Mouse (Mus musculus) embryonic facial prominence, embryonic 10.5 days (tissue): Measurements from ENCODE around the gene Rpl24. TPM values are rescaled to one million over a fixed set of nuclear protein-coding genes. Genes with fewer than 3 reads are reported as not detected.
A peak's percentile ranks its signal among the peaks of the same experiment; 100 is the strongest.

Source experiments
- DNase-seq: peaks from one replicate; pipeline ENCODE4 v3.0.0-alpha.2; 2017; ENCODE audit warnings: low spot score
- H3K27ac ChIP-seq: fragments of 300-500 bp; sonication (generic); replicated peaks from 2 replicates; pipeline ENCODE4 v1.5.1; 2016; ENCODE audit warnings: mild to moderate bottlenecking
- H3K27me3 ChIP-seq: fragments of 300-500 bp; sonication (generic); replicated peaks from 2 replicates; pipeline ENCODE4 v1.6.1; 2016; ENCODE audit warnings: low read depth, mild to moderate bottlenecking; ENCODE audit not compliant: poor library complexity, severe bottlenecking
- H3K36me3 ChIP-seq: fragments of 300-500 bp; sonication (generic); replicated peaks from 2 replicates; pipeline ENCODE4 v1.6.1; 2016; ENCODE audit warnings: mild to moderate bottlenecking, moderate library complexity
- H3K4me1 ChIP-seq: fragments of 300-500 bp; sonication (generic); 2 replicates; pipeline ENCODE4 v1.6.1; 2016
- H3K4me3 ChIP-seq: fragments of 300-500 bp; sonication (generic); 2 replicates; pipeline ENCODE4 v1.5.1; 2016; ENCODE audit warnings: mild to moderate bottlenecking, moderate library complexity
- H3K9me3 ChIP-seq: fragments of 300-500 bp; sonication (generic); 2 replicates; pipeline ENCODE4 v1.6.1; 2016; ENCODE audit warnings: mild to moderate bottlenecking
- WGBS: fragments of 180-500 bp; shearing (Covaris S2); methylation state at CpG from one replicate; pipeline ENCODE4 v1.1.7; 2016; 5-methylcytosine and 5-hydroxymethylcytosine counted together
- polyA plus RNA-seq: library from polyadenylated mRNA; unstranded; fragments of >200 nt; fragmentation: Nextera tagmentation; extraction: Ambion mirVana; gene quantifications from 2 replicates; pipeline ENCODE4 v1.2.1, GENCODE M21; 2016

Rpl24 gene
- polyA plus RNA-seq, 1 experiment from 2014 or later: 735 TPM

DNA sequence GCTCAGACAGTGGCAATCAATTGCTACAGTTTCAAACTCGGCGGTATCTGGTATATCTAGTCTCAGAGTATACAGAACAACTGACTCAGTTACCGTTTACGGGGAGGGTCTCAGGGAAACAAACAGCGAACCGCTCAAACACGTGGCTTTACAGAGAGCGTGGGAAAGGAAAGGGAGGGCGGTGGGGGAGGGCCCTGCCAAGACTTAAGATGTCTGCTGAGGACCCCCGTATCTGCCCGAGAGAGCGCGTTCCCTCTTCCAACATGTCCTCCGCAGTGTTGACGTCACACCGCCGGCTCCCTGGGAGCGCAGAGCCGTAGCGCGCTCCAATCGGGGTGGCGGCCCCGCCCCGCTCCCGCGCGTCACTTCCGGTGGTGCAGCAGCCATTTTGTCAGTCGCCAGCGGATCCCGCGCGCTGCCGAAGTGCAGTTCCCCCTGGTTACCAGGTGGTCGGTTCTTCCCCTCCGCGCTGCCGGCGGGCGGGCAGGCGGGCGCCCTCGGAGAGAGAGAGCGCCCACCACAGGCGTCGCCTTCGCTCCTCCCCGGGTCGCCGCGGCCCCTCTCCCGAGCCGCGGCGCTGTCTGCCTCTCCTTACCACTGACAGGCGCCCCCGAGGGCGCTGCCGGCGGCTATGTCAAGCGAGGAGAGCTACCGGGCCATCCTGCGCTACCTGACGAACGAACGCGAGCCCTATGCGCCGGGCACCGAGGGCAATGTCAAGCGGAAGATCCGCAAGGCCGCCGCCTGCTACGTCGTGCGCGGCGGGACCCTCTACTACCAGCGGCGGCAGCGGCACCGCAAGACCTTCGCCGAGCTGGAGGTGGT lies 7.6 kb downstream of the Rpl24 start, which contains the start of gene Zbtb11:
Zbtb11 (plus strand) TSS at position 453 of the 825 bp plus-strand sequence.
- Histone ChIP-seq H3K27me3 (no peaks in the 10 kb centered on the region), H3K4me3 (peak within 1 kb of the TSS; percentile 99), H3K9me3 (no peaks in the 10 kb centered on the region), H3K4me1 (peaks cover 30% of the 10 kb centered on the region), H3K27ac (peak within 1 kb of the TSS; percentile 90), H3K36me3 (peaks cover 54% of the 10 kb centered on the region)
- DNase-seq: peak; percentile 100
- WGBS: under 1% methylated on average over 85 of the region's 86 CpGs

DNA sequence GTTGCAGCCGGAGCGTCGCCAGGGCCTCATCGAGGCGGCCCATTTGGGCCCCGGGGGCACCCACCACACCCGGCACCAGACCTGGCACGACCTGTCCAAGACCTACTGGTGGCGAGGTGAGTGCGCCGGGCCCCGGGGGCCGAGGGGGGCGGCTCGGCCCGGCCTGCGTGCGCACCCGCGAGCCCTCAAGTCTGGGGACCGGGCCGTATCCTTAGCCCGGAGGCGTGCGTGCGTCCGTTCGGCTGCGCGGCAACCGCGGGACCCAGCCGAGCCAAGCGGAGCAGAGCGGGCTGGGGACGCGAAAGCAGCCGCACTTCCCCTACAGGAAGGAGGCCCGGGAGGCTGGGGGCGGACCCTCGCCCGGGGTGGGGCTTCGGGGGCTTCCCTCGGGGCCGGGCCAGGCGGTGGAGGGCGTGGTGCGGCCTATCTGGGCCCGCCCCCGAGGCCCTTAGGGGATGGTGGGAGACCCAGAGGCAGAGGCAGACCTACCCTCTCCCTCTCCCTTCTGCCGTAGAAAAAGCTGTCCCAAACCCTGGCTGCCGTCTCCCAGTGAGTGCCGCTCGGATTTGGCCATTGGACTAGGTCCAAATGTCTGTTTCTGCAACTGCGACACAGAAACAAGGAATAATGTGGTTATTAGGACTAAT lies 8.3 kb downstream of the Rpl24 start:
- H3K27ac ChIP-seq: peak overlapping the region; percentile 90
- peaks cover 47% of the 10 kb centered on the region for H3K36me3 ChIP-seq
- peak; percentile 92 for DNase-seq
- WGBS: under 1% methylated on average over 55 of the region's 55 CpGs
- H3K27me3 ChIP-seq: no peaks in the 10 kb centered on the region
- H3K4me1 ChIP-seq: peaks cover 26% of the 10 kb centered on the region
- no peaks in the 10 kb centered on the region for H3K9me3 ChIP-seq
- peak overlapping the region; percentile 99 for H3K4me3 ChIP-seq

DNA sequence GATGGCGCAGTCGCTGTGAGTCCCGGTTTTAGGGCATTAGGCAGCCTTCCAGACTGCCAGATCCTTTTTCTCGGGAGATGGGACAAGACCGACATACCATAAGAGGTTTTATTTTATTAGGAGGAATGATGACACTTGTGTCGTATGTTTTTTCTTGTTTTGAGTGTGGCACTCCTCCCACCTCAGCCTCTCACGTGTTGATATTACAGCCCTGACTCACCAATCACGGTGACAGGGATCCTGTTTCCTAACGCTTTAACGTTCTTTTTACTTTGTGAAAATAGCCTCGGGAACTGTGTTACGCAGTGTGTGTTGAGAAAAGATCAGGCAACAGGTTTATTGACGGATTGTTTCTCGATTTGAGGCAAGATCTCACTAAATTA lies 8.8 kb downstream of the Rpl24 start:
- peaks cover 43% of the 10 kb centered on the region for H3K36me3 ChIP-seq
- H3K4me3 ChIP-seq: peak overlapping the region; percentile 99
- H3K9me3 ChIP-seq: no peaks in the 10 kb centered on the region
- no peaks in the 10 kb centered on the region for H3K27me3 ChIP-seq
- DNase-seq: no peak
- peak overlapping the region; percentile 90 for H3K27ac ChIP-seq
- 11% methylated on average over 14 of the region's 14 CpGs for WGBS
- peaks cover 26% of the 10 kb centered on the region for H3K4me1 ChIP-seq

DNA sequence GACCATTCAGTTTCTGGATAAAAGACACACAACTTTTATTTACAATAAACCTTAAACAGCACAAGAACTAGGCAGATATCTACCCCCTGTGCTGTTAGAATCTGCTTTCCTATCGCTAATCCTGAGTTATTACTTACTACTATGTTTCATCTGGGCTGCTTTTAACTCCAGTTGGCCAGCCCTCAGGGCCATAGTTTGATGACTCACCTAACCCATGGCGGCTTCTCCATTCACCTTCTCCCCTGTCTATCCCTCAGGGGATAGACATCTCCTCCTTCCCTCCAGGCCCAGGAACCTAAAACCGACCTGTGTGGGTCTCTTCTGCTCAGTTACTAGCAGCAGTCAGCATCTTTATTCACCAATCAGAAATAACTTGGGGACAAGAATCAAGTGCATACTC lies 19.9 kb downstream of the Rpl24 start:
- WGBS: 90% methylated on average over 3 of the region's 3 CpGs
- no peaks in the 10 kb centered on the region for H3K4me1 ChIP-seq
- H3K27me3 ChIP-seq: no peaks in the 10 kb centered on the region
- H3K36me3 ChIP-seq: peaks cover 80% of the 10 kb centered on the region
- no peak overlapping the region for H3K27ac ChIP-seq
- H3K9me3 ChIP-seq: no peaks in the 10 kb centered on the region
- no peak overlapping the region for H3K4me3 ChIP-seq
- DNase-seq: no peak

DNA sequence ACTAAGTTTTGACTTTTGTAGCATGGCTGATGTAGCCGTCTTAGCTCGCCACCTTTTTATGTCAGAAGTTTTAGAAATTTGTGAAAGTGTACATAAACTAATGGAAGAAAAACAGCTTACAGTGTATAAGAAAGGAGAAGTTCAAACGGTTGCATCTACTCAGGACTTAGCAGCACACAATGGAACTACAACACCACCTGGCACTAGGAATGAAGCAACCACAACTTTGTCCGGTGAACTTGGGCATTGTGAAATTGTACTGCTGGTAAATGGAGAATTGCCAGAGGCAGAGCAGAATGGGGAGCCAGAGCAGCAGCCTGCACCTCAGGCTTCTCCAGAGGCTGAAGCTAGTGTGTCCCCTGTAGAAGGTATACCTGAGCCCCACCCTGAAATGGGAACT lies 24.2 kb downstream of the Rpl24 start:
- peaks cover 77% of the 10 kb centered on the region for H3K36me3 ChIP-seq
- H3K4me3 ChIP-seq: no peak overlapping the region
- no peak for DNase-seq
- no peaks in the 10 kb centered on the region for H3K4me1 ChIP-seq
- no peaks in the 10 kb centered on the region for H3K27me3 ChIP-seq
- no peak overlapping the region for H3K27ac ChIP-seq
- WGBS: 92% methylated on average over 4 of the region's 4 CpGs
- no peaks in the 10 kb centered on the region for H3K9me3 ChIP-seq

DNA sequence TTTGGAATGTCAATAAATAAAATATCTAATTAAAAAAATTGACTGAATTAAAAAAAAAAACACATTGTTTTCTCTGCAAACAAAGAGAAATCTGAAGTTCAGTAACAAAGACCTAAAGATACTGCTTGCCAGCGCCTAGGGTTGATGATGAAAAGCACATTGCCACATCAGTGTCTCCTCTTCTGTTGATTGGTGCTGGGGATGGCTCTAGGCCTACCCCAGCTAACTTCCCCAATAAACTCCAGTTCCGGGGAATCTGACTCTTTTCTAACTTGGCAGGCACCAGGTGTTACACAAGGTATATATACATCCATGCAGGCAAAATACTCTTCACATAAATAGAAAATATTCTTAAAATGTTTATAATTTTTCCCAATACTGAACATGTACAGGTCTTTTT lies 28.2 kb downstream of the Rpl24 start:
- Histone ChIP-seq H3K4me1 (no peaks in the 10 kb centered on the region), H3K4me3 (no peak overlapping the region), H3K36me3 (peaks cover 82% of the 10 kb centered on the region), H3K27me3 (no peaks in the 10 kb centered on the region), H3K27ac (no peak overlapping the region), H3K9me3 (no peaks in the 10 kb centered on the region)
- WGBS: 95% methylated on average over 2 of the region's 2 CpGs
- no peak for DNase-seq

DNA sequence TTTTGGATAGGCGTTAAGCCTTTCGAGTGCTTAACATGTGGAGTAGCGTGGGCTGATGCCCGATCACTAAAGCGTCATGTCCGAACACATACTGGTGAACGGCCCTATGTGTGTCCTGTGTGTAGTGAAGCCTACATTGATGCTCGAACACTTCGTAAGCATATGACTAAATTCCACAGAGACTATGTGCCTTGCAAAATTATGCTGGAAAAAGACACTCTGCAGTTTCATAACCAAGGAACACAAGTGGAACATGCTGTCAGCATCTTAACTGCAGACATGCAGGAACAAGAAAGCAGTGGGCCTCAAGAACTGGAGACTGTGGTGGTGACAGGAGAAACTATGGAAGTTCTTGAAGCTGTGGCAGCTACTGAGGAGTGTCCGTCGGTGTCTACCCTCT lies 40.7 kb downstream of the Rpl24 start:
- Histone ChIP-seq H3K4me1 (no peaks in the 10 kb centered on the region), H3K4me3 (no peak overlapping the region), H3K27me3 (no peaks in the 10 kb centered on the region), H3K36me3 (peaks cover 75% of the 10 kb centered on the region), H3K9me3 (no peaks in the 10 kb centered on the region), H3K27ac (no peak overlapping the region)
- DNase-seq: no peak
- 95% methylated on average over 11 of the region's 11 CpGs for WGBS

DNA sequence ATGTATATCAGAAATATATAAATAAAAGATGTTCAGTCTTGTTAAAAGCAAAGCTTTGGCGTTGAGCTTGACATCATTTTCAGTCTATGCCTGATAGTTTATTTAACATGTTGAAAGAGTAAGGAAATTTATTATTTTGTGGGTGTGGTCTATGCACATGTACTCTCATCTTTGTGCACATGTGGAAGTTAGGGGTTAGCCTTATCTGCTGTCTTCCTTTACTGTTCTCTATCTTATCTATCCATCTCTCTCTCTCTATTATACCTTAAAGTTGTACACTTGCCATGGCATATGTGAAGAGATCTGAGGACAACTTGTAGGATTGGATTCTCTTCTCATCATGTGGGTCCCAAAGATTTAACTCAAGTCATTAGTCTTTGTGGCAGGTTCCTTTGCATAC lies 42.8 kb downstream of the Rpl24 start:
- Histone ChIP-seq H3K27me3 (no peaks in the 10 kb centered on the region), H3K9me3 (0 out of 2 replicates have a peak, but pooled peaks cover 4% of the 10 kb centered on the region), H3K36me3 (peaks cover 79% of the 10 kb centered on the region), H3K4me1 (no peaks in the 10 kb centered on the region), H3K27ac (no peak overlapping the region), H3K4me3 (no peak overlapping the region)
- no peak for DNase-seq
- 94% methylated on average over 1 of the region's 1 CpGs for WGBS

DNA sequence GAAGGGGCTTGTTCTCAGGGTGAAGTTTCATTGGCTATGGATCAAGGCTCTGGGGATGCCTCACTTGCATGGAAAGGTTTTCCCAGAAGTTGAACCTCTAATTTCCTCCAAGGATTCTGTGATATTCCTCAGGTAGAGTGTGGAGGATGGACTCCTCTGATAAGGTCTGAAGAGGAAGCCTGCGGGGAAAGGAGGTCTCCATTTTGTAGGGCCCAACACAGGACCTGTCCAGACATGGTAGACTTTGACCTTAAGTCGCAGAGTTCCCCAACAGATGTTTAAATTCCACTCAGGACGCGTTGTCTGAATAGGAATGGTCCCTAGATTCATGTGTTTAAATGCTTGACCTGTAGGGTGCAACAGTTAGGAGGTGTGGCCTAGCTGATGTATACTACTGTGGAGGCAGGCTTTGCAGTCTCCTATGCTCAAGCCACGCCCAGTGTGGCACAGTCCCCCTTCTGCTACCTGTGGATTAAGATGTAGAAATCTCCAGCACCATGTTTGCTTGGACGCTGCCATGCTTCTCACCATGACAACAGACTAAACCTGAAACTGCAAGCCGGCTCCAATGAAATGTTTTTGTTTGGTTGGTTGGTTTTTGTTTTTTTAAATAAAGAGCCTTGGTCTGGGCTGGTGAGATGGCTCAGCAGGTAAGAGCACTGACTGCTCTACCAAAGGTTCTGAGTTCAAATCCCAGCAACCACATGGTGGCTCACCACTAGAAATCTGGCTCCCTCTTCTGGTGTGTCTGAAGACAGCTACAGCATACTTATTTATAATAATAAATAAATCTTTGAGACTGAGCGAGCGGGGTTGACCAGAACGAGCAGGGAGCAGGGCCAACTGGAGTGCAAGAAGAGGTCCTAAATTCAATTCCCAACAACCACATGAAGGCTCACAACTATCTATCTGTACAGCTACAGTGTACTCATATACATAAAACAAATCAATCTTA lies 47.0 kb downstream of the Rpl24 start:
- no peak for DNase-seq
- peaks cover 8% of the 10 kb centered on the region; the same call in 1 of the 2 replicates for H3K9me3 ChIP-seq
- no peak overlapping the region for H3K4me3 ChIP-seq
- WGBS: 87% methylated on average over 10 of the region's 10 CpGs
- no peaks in the 10 kb centered on the region for H3K27me3 ChIP-seq
- no peaks in the 10 kb centered on the region for H3K4me1 ChIP-seq
- no peak overlapping the region for H3K27ac ChIP-seq
- H3K36me3 ChIP-seq: peaks cover 68% of the 10 kb centered on the region

DNA sequence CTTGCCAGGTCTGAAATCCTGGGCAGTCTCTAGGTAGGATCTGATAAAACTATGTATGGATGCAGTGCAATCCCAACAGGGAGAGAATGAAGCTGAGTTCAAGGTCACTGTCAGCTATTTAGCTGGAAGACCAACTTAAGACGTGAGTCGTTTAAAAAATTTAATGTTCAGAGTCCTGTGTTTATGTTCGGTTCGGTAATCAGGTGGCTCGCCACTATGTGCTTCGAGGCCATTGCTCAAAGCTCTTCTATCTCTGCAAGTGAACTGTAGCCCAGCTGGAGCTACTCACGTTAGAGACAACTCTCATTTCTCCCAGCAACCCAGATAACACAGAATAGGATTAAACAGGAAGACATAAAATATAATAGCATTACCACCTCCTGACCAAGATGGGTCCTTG lies 48.0 kb downstream of the Rpl24 start:
- no peak for DNase-seq
- no peaks in the 10 kb centered on the region for H3K27me3 ChIP-seq
- H3K27ac ChIP-seq: no peak overlapping the region
- WGBS: 92% methylated on average over 7 of the region's 7 CpGs
- H3K36me3 ChIP-seq: peaks cover 70% of the 10 kb centered on the region
- H3K4me3 ChIP-seq: no peak overlapping the region
- H3K4me1 ChIP-seq: no peaks in the 10 kb centered on the region
- peaks cover 8% of the 10 kb centered on the region; the same call in 1 of the 2 replicates for H3K9me3 ChIP-seq

DNA sequence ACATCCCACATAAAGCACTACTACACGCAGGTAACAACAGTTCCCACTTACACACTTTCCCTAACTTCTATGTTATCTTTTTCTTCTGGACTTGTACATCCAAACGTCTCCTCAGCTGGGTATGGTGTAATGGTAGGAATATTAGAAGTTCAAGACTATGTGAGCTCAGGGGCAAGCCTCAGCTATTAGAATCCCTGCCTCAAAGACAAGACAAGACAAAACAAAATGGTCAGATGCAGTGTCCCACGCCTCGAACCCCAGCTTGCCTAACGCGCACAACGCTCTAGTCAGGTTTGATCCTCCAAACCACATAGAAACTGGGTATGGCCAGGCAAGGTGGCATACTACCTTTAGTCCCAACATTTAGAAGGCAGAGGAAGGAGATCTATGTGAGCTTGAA lies 53.6 kb downstream of the Rpl24 start:
- no peak for DNase-seq
- 97% methylated on average over 7 of the region's 7 CpGs for WGBS
- H3K4me3 ChIP-seq: no peak overlapping the region
- H3K27me3 ChIP-seq: no peaks in the 10 kb centered on the region
- peaks cover 4% of the 10 kb centered on the region; the same call in 1 of the 2 replicates for H3K9me3 ChIP-seq
- no peak overlapping the region for H3K27ac ChIP-seq
- H3K4me1 ChIP-seq: no peaks in the 10 kb centered on the region
- peaks cover 82% of the 10 kb centered on the region for H3K36me3 ChIP-seq
